Mouse (Mus musculus) limb, embryonic 10.5 days (tissue): ENCODE results near the gene Eef1akmt2. TPM values are rescaled to one million over a fixed set of nuclear protein-coding genes. Genes with fewer than 3 reads are reported as not detected.
A peak's percentile ranks its signal among the peaks of the same experiment; 100 is the strongest.

Source experiments
- DNase-seq: peaks from one replicate; pipeline ENCODE4 v3.0.0-alpha.2; 2017; ENCODE audit warnings: low spot score
- H3K27ac ChIP-seq: fragments of 300-500 bp; sonication (generic); 2 replicates; pipeline ENCODE4 v1.5.1; 2016; ENCODE audit warnings: mild to moderate bottlenecking
- H3K27me3 ChIP-seq: fragments of 300-500 bp; sonication (generic); 2 replicates; pipeline ENCODE4 v1.6.1; 2016; ENCODE audit warnings: low read depth, mild to moderate bottlenecking; ENCODE audit not compliant: poor library complexity, severe bottlenecking
- H3K36me3 ChIP-seq: fragments of 300-500 bp; sonication (generic); 2 replicates; pipeline ENCODE4 v1.6.1; 2016; ENCODE audit warnings: mild to moderate bottlenecking, moderate library complexity
- H3K4me1 ChIP-seq: fragments of 300-500 bp; sonication (generic); 2 replicates; pipeline ENCODE4 v1.6.1; 2016
- H3K4me3 ChIP-seq: fragments of 300-500 bp; sonication (generic); 2 replicates; pipeline ENCODE4 v1.5.1; 2016; ENCODE audit warnings: mild to moderate bottlenecking, moderate library complexity
- H3K9me3 ChIP-seq: fragments of 300-500 bp; sonication (generic); replicated peaks from 2 replicates; pipeline ENCODE4 v1.6.1; 2016; ENCODE audit warnings: mild to moderate bottlenecking
- WGBS: fragments of 180-500 bp; shearing (Covaris S2); methylation state at CpG from one replicate; pipeline ENCODE4 v1.1.7; 2016; 5-methylcytosine and 5-hydroxymethylcytosine counted together
- polyA plus RNA-seq: library from polyadenylated mRNA; unstranded; fragments of >200 nt; fragmentation: Nextera tagmentation; extraction: Ambion mirVana; gene quantifications from 2 replicates; pipeline ENCODE4 v1.2.1, GENCODE M21; 2016

Eef1akmt2 gene
- polyA plus RNA-seq, 1 experiment from 2014 or later, result 74.6 TPM

- WGBS, result 89% methylated on average over 4 of the region's 4 CpGs
- Histone ChIP-seq H3K27me3 (no peaks in the 10 kb centered on the region), H3K27ac (no peak overlapping the region), H3K4me1 (peaks cover 40% of the 10 kb centered on the region), H3K4me3 (no peak overlapping the region), H3K36me3 (peaks cover 7% of the 10 kb centered on the region), H3K9me3 (no peaks in the 10 kb centered on the region)
- no peak for DNase-seq
Measured at GRCm38 (mm10) chr7:132787496-132788190, 64.8 kb downstream of the Eef1akmt2 start.

- H3K27me3 ChIP-seq, result no peaks in the 10 kb centered on the region
- H3K27ac ChIP-seq, result no peak overlapping the region
- no peaks in the 10 kb centered on the region for H3K9me3 ChIP-seq
- H3K36me3 ChIP-seq, result peaks cover 7% of the 10 kb centered on the region
- no peak for DNase-seq
- peaks cover 40% of the 10 kb centered on the region for H3K4me1 ChIP-seq
- H3K4me3 ChIP-seq, result no peak overlapping the region
- WGBS, result 92% methylated on average over 4 of the region's 4 CpGs
Measured at GRCm38 (mm10) chr7:132787022-132787421, 65.5 kb downstream of the Eef1akmt2 start.

- WGBS, result 52% methylated on average over 4 of the region's 4 CpGs
- H3K27ac ChIP-seq, result no peak overlapping the region
- no peaks in the 10 kb centered on the region for H3K9me3 ChIP-seq
- H3K27me3 ChIP-seq, result no peaks in the 10 kb centered on the region
- peaks cover 7% of the 10 kb centered on the region for H3K36me3 ChIP-seq
- H3K4me3 ChIP-seq, result no peak overlapping the region
- no peak for DNase-seq
- peaks cover 41% of the 10 kb centered on the region for H3K4me1 ChIP-seq
Measured at GRCm38 (mm10) chr7:132786522-132786921, 66.0 kb downstream of the Eef1akmt2 start.

GRCm38 (mm10) chr7:132786011-132786410 is 66.5 kb downstream of the Eef1akmt2 start:
- Histone ChIP-seq H3K9me3 (no peaks in the 10 kb centered on the region), H3K36me3 (peaks cover 7% of the 10 kb centered on the region), H3K4me3 (no peak overlapping the region), H3K27me3 (no peaks in the 10 kb centered on the region), H3K27ac (no peak overlapping the region), H3K4me1 (peaks cover 46% of the 10 kb centered on the region)
- no peak for DNase-seq
- 81% methylated on average over 7 of the region's 7 CpGs for WGBS

- no peak overlapping the region for H3K27ac ChIP-seq
- peaks cover 44% of the 10 kb centered on the region for H3K4me1 ChIP-seq
- 88% methylated on average over 5 of the region's 5 CpGs for WGBS
- DNase-seq, result no peak
- peaks cover 4% of the 10 kb centered on the region; the same call in 1 of the 2 replicates for H3K36me3 ChIP-seq
- H3K27me3 ChIP-seq, result no peaks in the 10 kb centered on the region
- no peaks in the 10 kb centered on the region for H3K9me3 ChIP-seq
- H3K4me3 ChIP-seq, result no peak overlapping the region
Measured at GRCm38 (mm10) chr7:132784101-132784500, 68.4 kb downstream of the Eef1akmt2 start.

GRCm38 (mm10) chr7:132781850-132782249 is 70.6 kb downstream of the Eef1akmt2 start:
- H3K27ac ChIP-seq, result peak overlapping the region; percentile 38; the same call in 1 of the 2 replicates
- WGBS, result 74% methylated on average over 6 of the region's 6 CpGs
- no peak for DNase-seq

GRCm38 (mm10) chr7:132781130-132781814 is 71.2 kb downstream of the Eef1akmt2 start:
- Histone ChIP-seq H3K36me3 (peaks cover 29% of the 10 kb centered on the region), H3K9me3 (no peaks in the 10 kb centered on the region), H3K4me3 (no peak overlapping the region), H3K4me1 (peaks cover 41% of the 10 kb centered on the region), H3K27ac (peak overlapping the region; percentile 38), H3K27me3 (no peaks in the 10 kb centered on the region)
- DNase-seq, result no peak
- WGBS, result 36% methylated on average over 7 of the region's 7 CpGs

More at GRCm38 (mm10) chr7:132781850-132782249, 70.6 kb downstream of the Eef1akmt2 start:
- peaks cover 45% of the 10 kb centered on the region for H3K4me1 ChIP-seq
- H3K36me3 ChIP-seq, result peaks cover 24% of the 10 kb centered on the region
- no peak overlapping the region for H3K4me3 ChIP-seq
- H3K9me3 ChIP-seq, result no peaks in the 10 kb centered on the region
- H3K27me3 ChIP-seq, result no peaks in the 10 kb centered on the region

GRCm38 (mm10) chr7:132780611-132781010 is 71.9 kb downstream of the Eef1akmt2 start:
- DNase-seq, result peak; percentile 37
- peaks cover 34% of the 10 kb centered on the region for H3K4me1 ChIP-seq
- no peaks in the 10 kb centered on the region for H3K9me3 ChIP-seq
- peak overlapping the region; percentile 38; the same call in 1 of the 2 replicates for H3K27ac ChIP-seq
- no peaks in the 10 kb centered on the region for H3K27me3 ChIP-seq
- 0 out of 2 replicates have a peak overlapping the region, but pooled peaks have one; percentile 7 for H3K4me3 ChIP-seq
- H3K36me3 ChIP-seq, result peaks cover 36% of the 10 kb centered on the region
- WGBS, result 37% methylated on average over 4 of the region's 4 CpGs

- H3K4me3 ChIP-seq, result no peak overlapping the region
- peaks cover 27% of the 10 kb centered on the region for H3K4me1 ChIP-seq
- no peaks in the 10 kb centered on the region for H3K27me3 ChIP-seq
- H3K9me3 ChIP-seq, result no peaks in the 10 kb centered on the region
- peaks cover 55% of the 10 kb centered on the region for H3K36me3 ChIP-seq
- DNase-seq, result no peak
- H3K27ac ChIP-seq, result no peak overlapping the region
- 83% methylated on average over 13 of the region's 13 CpGs for WGBS
Measured at GRCm38 (mm10) chr7:132778630-132779029, 73.8 kb downstream of the Eef1akmt2 start.

- DNase-seq, result no peak
- H3K4me3 ChIP-seq, result no peak overlapping the region
- no peaks in the 10 kb centered on the region for H3K27me3 ChIP-seq
- H3K36me3 ChIP-seq, result peaks cover 63% of the 10 kb centered on the region
- H3K4me1 ChIP-seq, result peaks cover 25% of the 10 kb centered on the region
- H3K27ac ChIP-seq, result no peak overlapping the region
- WGBS, result 83% methylated on average over 1 of the region's 1 CpGs
- no peaks in the 10 kb centered on the region for H3K9me3 ChIP-seq
Measured at GRCm38 (mm10) chr7:132777728-132778453, 74.6 kb downstream of the Eef1akmt2 start.
